Mouse (Mus musculus): ENCODE data around the gene Cd274.

- TF ChIP-seq MAX (IDR thresholded peaks at IDR 0.05; ENCODE audit: low read depth) = no peak
- TF ChIP-seq POLR2A (IDR thresholded peaks at IDR 0.05; ENCODE audit: insufficient read length, low read depth) = no peak
- no peak for TF ChIP-seq TCF12 (IDR thresholded peaks at IDR 0.05; ENCODE audit: insufficient read depth, poor library complexity, severe bottlenecking)
- no peak for TF ChIP-seq MYOD1 (IDR thresholded peaks at IDR 0.05; ENCODE audit: control insufficient read depth in 1 of 3, insufficient read length in 2 of 3, low read depth in 2 of 3)
Observed at GRCm38 (mm10) chr19:29372621-29373020, 5.4 kb downstream of the Cd274 start.
